Mouse (Mus musculus) cerebellum, adult 2 months (tissue): Measurements from ENCODE around the gene Acbd4. TPM values are rescaled to one million over a fixed set of nuclear protein-coding genes. Genes with fewer than 3 reads are reported as not detected.

ENCODE experiments used
- DNase-seq, 2 experiments: peaks; one replicate each; pipeline ENCODE4 v3.0.0; 2021
- H3K27ac ChIP-seq: fragments of 200-500 bp; 2 replicates; pipeline ENCODE4 v1.5.1; 2012; ENCODE audit warnings: low read length, control low read depth, inconsistent platforms; ENCODE audit not compliant: insufficient read depth
- H3K27me3 ChIP-seq: fragments of 200-500 bp; 2 replicates; pipeline ENCODE4 v1.6.1; 2012; ENCODE audit warnings: inconsistent platforms, mild to moderate bottlenecking, low read length, moderate library complexity; ENCODE audit not compliant: control insufficient read depth, insufficient read depth
- H3K4me1 ChIP-seq: fragments of 200-500 bp; 2 replicates; pipeline ENCODE4 v1.6.1; 2011; ENCODE audit warnings: low read length; ENCODE audit not compliant: control insufficient read depth, insufficient read depth
- H3K4me3 ChIP-seq: fragments of 200-500 bp; replicated peaks from 2 replicates; pipeline ENCODE3; 2011; ENCODE audit warnings: mild to moderate bottlenecking, low read depth, low read length, control low read depth; ENCODE audit not compliant: insufficient read depth
- CTCF ChIP-seq: fragments of 200-500 bp; IDR thresholded peaks from 2 replicates; pipeline ENCODE4 v1.5.1; 2011; ENCODE audit warnings: low read depth, mild to moderate bottlenecking, control low read depth, low read length, moderate library complexity, borderline replicate concordance; ENCODE audit not compliant: insufficient read depth
- POLR2A ChIP-seq: fragments of 200-500 bp; IDR thresholded peaks from 2 replicates; pipeline ENCODE4 v1.6.1; 2011; ENCODE audit warnings: low read length, control low read depth, borderline replicate concordance; ENCODE audit not compliant: insufficient read depth
- whole genome bisulfite sequencing: fragments of 180-500 bp; shearing (Covaris S2); methylation state at CpG from one replicate; pipeline ENCODE4 v1.1.7; 2018; 5-methylcytosine and 5-hydroxymethylcytosine counted together
- polyA plus RNA-seq: library from polyadenylated mRNA; depleted of rRNA; stranded (reverse); fragments of >200 nt; gene quantifications from 2 replicates; pipeline ENCODE4 v1.2.3, GENCODE M21; 2012; rRNA removed

Gene Acbd4
- 60.4 and 61.5 TPM in 2 replicates for polyA plus RNA-seq

DNA sequence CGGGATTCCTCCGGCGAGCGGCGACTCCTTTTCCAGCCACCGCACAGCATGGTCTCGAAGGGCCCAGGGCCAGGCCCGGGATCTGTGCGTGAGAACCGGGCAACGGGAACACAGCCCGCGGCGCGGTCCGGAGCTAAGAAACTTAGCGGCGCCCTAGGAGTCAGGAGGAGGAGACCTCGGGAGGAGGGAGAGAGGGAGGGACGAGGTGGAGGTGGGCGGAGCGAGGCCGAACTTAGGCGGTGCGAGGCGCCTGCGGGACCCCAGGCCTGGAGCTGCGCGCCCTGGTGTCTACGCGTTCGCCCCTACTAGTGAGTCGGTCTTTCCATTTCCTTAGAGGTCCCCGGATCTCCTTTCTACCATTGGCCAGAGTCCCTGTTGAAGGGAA lies at the start of gene Acbd4, which contains the start of gene Plcd3:
Acbd4 (plus strand) TSS at position 202 of the 385 bp plus-strand sequence.
Plcd3 (minus strand) TSS at position 178 of the 385 bp plus-strand sequence.
- DNase-seq = peak; percentile 82 to 85
- H3K27ac ChIP-seq = peak within 1 kb of the TSS; percentile 29; the same call in 1 of the 2 replicates
- TF ChIP-seq POLR2A = peak; percentile 53; the same call in 1 of the 2 replicates
- no peak for TF ChIP-seq CTCF
- peaks cover 22% of the 10 kb centered on the region for H3K4me1 ChIP-seq
- H3K27me3 ChIP-seq = no peaks in the 10 kb centered on the region
- WGBS = under 1% methylated on average over 32 of the region's 34 CpGs
- peak within 1 kb of the TSS; percentile 89 for H3K4me3 ChIP-seq

DNA sequence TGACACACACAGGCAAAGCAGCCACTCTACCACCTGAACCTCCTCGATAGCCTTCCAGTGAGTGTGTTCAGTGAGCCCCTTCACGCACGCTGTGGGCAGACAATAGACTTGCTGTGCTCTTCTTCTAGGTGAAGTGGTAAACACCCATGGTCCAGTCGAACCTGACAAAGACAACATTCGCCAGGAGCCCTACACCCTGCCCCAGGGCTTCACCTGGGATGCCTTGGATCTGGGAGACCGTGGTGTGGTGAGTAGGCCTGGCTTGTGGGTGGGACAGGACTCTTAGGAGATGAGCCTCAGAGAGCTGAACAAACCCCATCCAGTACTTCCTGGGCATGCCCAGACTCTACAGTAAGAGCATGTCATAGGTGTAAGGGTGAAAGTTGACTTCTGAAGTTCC lies 49.4 kb upstream of the Acbd4 start:
- DNase-seq = no peak
- Histone ChIP-seq H3K4me1 (peaks cover 5% of the 10 kb centered on the region; the same call in 1 of the 2 replicates), H3K27ac (0 out of 2 replicates have a peak overlapping the region, but pooled peaks have one; percentile 34), H3K27me3 (no peaks in the 10 kb centered on the region), H3K4me3 (no peak overlapping the region)
- 87% methylated on average over 6 of the region's 6 CpGs for WGBS
- TF ChIP-seq POLR2A (no peak), CTCF (no peak)

DNA sequence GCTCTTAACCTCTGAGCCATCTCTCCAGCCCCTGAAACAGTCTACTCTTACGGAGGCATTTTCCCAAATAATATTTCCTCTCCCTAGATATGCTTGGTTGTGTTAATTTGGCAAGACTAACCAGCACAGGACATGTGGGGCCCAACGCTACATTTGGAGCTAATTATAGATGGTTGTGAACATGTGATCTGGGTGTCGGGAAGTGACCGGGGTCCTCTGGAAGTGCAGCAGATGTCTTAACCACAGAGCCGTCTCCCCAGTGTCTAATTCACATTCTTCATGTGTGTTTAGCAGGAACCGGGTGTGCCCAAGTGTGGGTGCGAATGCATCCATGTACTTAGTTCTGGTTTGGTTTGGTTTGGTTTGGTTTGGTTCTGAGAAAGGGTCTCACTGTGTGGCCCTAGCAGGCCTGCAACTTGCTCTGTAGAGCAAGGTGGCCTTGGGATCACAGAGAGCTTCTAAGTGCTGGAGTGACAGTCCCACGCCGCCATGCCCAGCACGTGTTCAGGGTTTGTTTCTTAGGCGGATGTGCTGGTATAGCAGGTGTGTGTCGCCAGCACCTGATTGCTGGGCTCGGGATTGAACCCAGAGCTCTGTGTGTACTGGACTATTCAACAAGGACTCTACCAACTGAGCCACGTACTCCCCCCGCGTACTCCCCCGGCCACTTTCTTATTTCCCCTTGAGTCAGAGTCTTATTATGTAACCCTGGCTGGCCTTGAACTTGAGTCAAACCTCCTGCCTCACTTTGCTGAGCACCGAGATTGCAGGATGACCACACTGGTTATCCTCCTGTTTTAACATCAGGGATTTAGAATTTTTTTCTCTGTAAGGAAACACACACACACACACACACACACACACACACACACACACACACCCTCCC lies 48.0 kb upstream of the Acbd4 start:
- Histone ChIP-seq H3K27me3 (no peaks in the 10 kb centered on the region), H3K27ac (no peak overlapping the region), H3K4me3 (no peak overlapping the region), H3K4me1 (peaks cover 5% of the 10 kb centered on the region; the same call in 1 of the 2 replicates)
- TF ChIP-seq CTCF (no peak), POLR2A (no peak)
- 81% methylated on average over 18 of the region's 18 CpGs for WGBS
- DNase-seq = no peak

DNA sequence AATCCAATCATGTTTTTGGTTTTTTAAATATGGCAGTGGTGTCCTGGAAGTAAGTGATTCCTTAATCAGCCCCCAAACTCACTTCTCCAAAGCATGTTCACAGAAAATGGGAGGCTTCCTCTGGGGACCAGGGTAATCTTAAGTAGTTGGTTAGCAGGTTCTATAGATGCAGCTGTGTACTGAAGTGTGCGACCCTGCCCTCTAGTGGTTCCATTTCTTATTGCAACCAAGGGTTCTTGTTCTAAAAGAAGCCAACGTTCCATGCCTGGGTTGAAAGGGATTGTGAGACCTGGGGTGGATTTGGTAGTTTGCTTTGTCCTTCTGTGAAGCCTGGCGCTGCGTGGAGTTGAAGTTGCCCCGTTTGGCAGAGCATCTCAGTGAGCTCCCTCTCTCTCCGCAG lies 46.7 kb upstream of the Acbd4 start:
- WGBS = 36% methylated on average over 6 of the region's 6 CpGs
- H3K27ac ChIP-seq = no peak overlapping the region

DNA sequence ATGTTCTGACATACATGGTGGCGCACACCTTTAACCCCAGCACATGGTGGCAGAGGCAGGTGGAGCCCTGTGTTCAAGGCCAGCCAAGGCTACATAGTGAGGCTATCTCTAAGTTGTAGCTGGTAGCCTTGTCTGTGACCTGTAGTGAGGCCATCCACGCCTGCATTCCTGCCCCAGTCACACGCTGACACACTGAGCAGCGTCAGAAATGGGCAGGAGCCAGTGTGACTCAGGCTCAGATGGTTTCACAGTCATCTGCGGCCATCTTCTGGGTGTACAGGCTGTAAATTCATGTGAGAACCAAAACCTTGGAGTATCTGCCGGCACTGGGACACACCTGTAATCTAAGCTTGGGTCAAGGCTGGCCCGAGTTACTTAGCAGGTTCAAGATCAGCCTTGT lies 44.8 kb upstream of the Acbd4 start:
- no peak overlapping the region for H3K27ac ChIP-seq
- H3K4me3 ChIP-seq = no peak overlapping the region
- no peak for DNase-seq
- 96% methylated on average over 7 of the region's 7 CpGs for WGBS
- no peak for TF ChIP-seq POLR2A
- no peak for TF ChIP-seq CTCF
- H3K27me3 ChIP-seq = no peaks in the 10 kb centered on the region
- no peaks in the 10 kb centered on the region for H3K4me1 ChIP-seq

More for the DNA sequence above, 46.7 kb upstream of the Acbd4 start:
- TF ChIP-seq CTCF (peak; percentile 60; the same call in 1 of the 2 replicates), POLR2A (no peak)
- Histone ChIP-seq H3K4me1 (peaks cover 5% of the 10 kb centered on the region; the same call in 1 of the 2 replicates), H3K4me3 (no peak overlapping the region), H3K27me3 (no peaks in the 10 kb centered on the region)
- peak; percentile 62 to 68 for DNase-seq

DNA sequence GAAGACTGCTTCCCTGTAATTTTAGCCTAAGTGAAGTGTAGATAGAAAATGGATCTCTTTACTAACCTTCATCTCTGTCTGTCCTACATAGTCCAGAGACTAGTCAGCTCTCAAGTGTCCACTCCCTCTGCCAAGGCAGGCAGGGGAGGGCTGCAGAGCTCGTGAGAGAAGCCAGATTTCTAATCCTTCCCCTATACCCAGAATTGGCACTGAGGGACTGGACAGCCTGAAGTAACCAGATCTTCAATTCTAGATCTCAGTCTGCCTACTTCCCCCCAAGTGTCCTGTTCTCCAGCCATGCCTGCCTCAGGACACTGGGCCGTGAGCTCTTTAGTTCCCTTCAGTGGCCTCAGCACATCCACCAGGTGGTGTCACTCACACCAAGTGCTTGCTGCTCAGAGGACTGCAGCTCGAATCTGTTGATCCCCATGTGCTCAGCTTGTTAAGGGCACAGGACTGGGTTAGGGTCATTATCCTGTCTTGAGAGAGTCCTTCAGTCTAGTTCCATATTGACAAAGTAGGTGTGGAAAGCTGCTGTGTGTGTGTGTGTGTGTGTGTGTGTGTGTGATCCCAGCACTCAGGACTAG lies 42.9 kb upstream of the Acbd4 start:
- no peak for DNase-seq
- H3K4me3 ChIP-seq = no peak overlapping the region
- H3K4me1 ChIP-seq = no peaks in the 10 kb centered on the region
- TF ChIP-seq POLR2A (no peak), CTCF (no peak)
- no peak overlapping the region for H3K27ac ChIP-seq
- no peaks in the 10 kb centered on the region for H3K27me3 ChIP-seq
- WGBS = 41% methylated on average over 3 of the region's 3 CpGs

DNA sequence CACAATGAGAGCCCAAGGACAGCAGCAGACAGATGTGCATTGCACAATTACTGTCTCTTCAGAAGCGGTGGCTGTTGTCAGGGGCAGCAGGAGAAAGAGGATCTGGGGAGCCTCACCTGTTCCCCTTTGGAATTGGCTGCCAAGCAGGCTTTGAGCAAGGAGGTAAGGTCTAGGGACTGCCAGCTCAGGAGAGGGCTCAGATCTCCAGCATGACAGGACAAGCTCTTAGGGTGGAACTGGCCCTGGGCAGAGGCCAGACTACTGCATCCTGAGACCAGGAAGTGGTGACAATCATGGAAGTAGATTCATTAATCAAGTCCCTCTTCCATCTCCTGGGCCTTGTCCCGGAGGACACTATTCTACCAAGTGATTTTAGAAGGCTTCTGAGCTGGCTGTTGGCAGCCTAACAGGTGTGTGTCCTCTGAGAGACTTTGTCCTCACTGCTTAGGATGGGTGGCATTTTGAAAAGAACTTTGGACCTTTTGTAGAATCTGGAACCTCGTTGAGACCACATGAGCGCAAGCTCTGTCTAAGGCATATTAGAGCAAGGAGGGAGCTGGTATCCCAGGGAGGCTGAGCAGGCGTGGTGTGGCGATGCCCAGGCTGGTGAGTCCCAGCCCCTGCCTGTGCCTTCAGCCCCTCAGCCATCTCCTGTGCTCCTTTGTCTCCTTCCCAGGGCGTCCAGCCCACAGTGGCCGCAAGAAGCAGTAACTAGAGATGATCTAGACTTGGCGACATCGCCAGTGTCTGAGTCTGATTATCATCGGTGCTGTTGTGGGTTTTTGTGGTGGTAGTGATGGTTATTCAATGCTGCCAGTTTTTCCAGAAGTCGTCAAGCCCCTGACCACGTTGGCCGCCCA lies 35.1 kb upstream of the Acbd4 start:
- TF ChIP-seq POLR2A (no peak), CTCF (no peak)
- no peak overlapping the region for H3K4me3 ChIP-seq
- DNase-seq = no peak
- WGBS = 89% methylated on average over 14 of the region's 14 CpGs
- H3K27me3 ChIP-seq = no peaks in the 10 kb centered on the region
- no peak overlapping the region for H3K27ac ChIP-seq
- H3K4me1 ChIP-seq = peaks cover 7% of the 10 kb centered on the region
